Mouse (Mus musculus): ENCODE data around the gene Mfrp. TPM values are rescaled to one million over a fixed set of nuclear protein-coding genes. Genes with fewer than 3 reads are reported as not detected.
A peak's percentile ranks its signal among the peaks of the same experiment; 100 is the strongest.

The Mfrp gene
- polyA plus RNA-seq, 1 experiment from 2014 or later: 0.14 TPM

DNA sequence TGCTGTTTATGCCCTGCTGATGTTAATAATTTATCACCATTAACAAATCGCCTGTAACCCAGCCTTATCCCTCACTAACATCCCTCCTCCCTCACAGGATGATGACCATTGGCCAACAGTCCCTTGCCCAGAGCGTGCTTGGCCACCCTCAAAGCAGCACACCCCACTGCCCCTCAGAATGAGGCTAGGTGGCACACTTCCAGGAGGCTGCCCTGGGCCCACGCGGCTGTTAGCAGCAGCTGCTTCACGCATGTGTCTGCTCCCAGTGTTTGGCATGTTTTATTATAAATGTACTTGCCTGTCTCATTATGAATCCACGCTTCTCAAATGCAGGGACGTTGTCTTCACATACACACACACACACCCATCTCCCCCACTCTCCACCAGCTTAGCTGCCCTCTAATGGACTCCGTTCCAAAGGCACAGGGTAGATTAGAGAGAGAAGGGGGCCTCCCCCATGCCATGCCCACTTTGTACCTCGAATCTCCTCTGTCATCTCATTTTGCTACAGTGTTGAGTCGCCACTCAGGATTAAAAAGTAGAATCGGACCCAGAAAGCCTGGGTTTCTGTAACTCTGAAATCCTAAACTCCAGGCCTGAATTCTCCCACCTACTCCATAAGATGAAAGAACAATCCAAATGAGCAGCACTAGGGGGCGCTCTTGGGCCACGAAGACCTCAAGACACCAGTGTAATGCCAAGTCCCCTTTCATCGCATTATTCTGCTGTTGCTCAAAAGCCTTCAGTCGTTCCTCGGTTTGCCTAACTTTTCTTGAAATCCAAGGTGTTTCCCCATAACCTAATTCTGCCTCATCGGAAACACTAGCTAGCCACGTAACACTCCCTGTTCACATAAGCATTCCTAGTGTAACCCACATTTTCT lies 24.3 kb downstream of the Mfrp start:
- Histone ChIP-seq H3K27ac (peak overlapping the region; percentile 48), H3K4me1 (peaks cover 43% of the 10 kb centered on the region), H3K4me2 (peak overlapping the region; percentile 25), H3K9me3 (no peaks in the 10 kb centered on the region), H3K27me3 (no peaks in the 10 kb centered on the region), H3K36me3 (no peaks in the 10 kb centered on the region), H3K9ac (no peak overlapping the region; the same call in 1 of the 2 replicates), H3K4me3 (no peak overlapping the region)
- no peak for ATAC-seq (ENCODE audit: borderline replicate concordance, extremely low read depth, low FRiP score, low TSS enrichment)
- WGBS: 25% methylated on average over 18 of the region's 18 CpGs

DNA sequence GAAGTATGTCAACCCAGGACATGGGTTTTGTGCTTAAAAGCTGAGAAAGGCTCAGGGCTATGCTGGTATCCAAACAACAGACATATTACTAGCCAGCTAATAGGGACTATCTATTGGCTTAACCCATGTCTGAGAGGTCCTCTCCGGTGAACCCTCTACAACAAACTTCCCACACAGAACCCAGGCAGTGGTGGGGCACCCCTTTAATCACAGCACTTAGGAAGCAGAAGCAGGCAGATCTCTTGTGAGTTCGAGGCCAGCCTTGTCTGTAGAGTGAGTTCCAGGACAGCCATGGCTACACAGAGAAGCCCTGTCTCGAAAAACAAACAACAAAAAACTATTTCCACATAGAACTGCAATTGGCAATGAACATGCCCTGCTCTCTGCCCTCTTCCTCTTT lies 25.2 kb downstream of the Mfrp start:
- WGBS: 79% methylated on average over 3 of the region's 3 CpGs
- H3K27ac ChIP-seq: peak overlapping the region; percentile 48; the same call in 1 of the 2 replicates
- H3K9me3 ChIP-seq: no peaks in the 10 kb centered on the region
- no peaks in the 10 kb centered on the region for H3K36me3 ChIP-seq
- no peak for ATAC-seq (ENCODE audit: borderline replicate concordance, extremely low read depth, low FRiP score, low TSS enrichment)
- H3K9ac ChIP-seq: no peak overlapping the region
- H3K4me3 ChIP-seq: no peak overlapping the region
- no peaks in the 10 kb centered on the region for H3K27me3 ChIP-seq
- peaks cover 52% of the 10 kb centered on the region for H3K4me1 ChIP-seq
- no peak overlapping the region for H3K4me2 ChIP-seq

DNA sequence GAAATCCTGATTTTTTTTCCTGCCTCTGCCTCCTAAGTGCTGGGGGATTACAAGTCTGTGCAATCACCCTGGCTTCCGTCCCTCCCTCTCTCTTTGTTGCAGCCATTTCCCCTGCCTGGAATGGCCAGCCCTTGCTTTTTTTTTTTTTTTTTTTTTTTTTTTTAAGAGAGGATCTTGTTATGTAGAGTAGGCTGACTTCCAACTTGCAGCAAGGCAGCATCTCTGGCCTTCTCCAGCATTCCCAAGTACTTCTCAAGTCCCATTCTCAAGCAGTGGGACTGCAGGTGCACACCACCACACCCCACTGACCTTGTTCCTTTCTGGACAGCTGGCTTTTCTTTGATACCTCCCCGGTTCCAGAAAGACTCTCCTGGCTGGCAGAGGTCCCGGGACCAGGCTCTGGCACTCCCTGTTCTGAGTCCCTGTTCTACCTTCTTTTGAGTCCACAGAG lies 25.8 kb downstream of the Mfrp start:
- H3K9me3 ChIP-seq: no peaks in the 10 kb centered on the region
- no peak overlapping the region for H3K4me3 ChIP-seq
- 38% methylated on average over 3 of the region's 3 CpGs for WGBS
- H3K27me3 ChIP-seq: no peaks in the 10 kb centered on the region
- peaks cover 58% of the 10 kb centered on the region for H3K4me1 ChIP-seq
- H3K4me2 ChIP-seq: no peak overlapping the region
- no peak overlapping the region for H3K9ac ChIP-seq
- peak overlapping the region; percentile 48 for H3K27ac ChIP-seq
- H3K36me3 ChIP-seq: no peaks in the 10 kb centered on the region
- ATAC-seq (ENCODE audit: borderline replicate concordance, extremely low read depth, low FRiP score, low TSS enrichment): no peak

DNA sequence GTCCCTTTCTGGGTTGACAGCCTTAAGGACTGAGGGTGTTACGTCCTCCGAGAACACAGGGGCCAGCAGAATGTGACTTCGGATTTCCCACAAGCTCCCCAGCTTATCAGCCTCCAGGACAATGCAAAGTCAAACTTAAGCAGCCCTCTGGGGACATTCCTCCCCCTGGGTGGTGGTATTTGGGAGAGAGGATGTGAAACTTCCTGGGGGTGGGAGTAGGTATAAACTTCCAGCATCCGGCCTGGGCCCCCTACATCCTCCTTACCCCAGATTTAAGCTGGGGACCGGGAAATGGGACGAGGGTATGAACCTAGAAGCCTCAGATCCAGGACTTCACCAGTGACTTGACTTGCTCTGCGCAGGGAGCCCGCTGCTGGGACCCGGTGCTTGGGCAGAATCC lies 28.1 kb downstream of the Mfrp start:
- Histone ChIP-seq H3K36me3 (no peaks in the 10 kb centered on the region), H3K4me3 (peak overlapping the region; percentile 44), H3K9me3 (no peaks in the 10 kb centered on the region), H3K27me3 (peaks cover 16% of the 10 kb centered on the region; the same call in 1 of the 2 replicates), H3K27ac (peak overlapping the region; percentile 96), H3K4me1 (peaks cover 79% of the 10 kb centered on the region), H3K4me2 (peak overlapping the region; percentile 90), H3K9ac (peak overlapping the region; percentile 58)
- 6% methylated on average over 9 of the region's 9 CpGs for WGBS
- ATAC-seq (ENCODE audit: borderline replicate concordance, extremely low read depth, low FRiP score, low TSS enrichment): 0 out of 2 replicates have a peak, but pooled peaks have one; percentile 3

DNA sequence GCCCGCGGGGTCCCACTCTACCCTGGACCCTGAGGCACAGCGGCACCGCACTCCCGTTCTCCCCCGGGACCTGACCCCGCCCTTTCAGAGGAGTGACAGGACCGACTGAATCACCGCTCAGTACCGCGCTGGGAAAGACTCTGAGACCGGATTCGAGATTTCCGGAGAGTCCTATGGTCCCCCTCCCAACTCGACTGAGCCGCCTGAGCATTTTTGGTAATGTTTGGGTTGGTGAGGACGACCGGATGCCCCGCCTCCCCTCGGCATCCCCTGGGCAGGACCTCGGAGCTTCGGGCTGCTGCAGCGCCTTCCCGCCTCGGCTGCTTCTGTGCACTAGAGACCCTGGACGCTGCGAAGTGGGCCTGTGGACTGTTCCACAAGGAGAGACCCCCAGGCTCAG lies 28.5 kb downstream of the Mfrp start:
- Histone ChIP-seq H3K4me1 (peaks cover 81% of the 10 kb centered on the region), H3K4me2 (peak overlapping the region; percentile 90), H3K27ac (peak overlapping the region; percentile 96), H3K9me3 (no peaks in the 10 kb centered on the region), H3K9ac (peak overlapping the region; percentile 58), H3K36me3 (no peaks in the 10 kb centered on the region), H3K4me3 (peak overlapping the region; percentile 44), H3K27me3 (peaks cover 16% of the 10 kb centered on the region; the same call in 1 of the 2 replicates)
- WGBS: under 1% methylated on average over 27 of the region's 27 CpGs
- peak; percentile 75 for ATAC-seq (ENCODE audit: borderline replicate concordance, extremely low read depth, low FRiP score, low TSS enrichment)

DNA sequence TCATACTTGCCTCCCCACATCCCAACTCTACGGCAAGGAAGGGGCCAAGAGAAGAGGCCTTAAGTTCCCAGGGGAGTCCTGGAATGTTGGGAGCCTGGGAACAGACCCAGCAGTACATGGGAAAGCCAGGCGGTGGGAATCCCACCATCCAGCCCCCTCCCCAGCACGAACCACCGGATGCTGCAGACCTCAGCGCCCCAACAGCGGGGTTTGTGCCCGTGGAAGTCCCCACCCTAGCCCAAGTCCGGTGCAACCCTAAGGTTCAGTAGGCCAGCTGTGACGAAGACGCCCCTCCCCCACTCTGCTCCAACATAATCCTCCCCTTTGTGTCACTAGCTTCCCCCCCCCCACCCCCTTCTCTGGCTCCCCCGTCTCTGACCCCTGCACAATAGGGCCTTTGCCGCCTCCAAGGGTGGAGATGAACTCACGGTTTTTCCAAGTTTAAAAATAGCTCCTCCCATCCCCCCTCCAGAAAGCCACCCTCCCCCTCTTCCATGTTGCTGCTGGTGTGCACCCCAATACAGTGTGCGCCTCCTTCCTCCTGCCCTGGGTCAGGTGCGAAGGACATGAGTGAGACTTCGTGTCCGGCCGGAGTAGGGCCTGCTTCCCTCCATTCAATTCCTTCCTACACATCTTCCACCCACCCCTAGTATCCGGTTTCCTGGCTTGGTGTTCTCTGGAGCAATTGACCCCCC lies 29.2 kb downstream of the Mfrp start:
- Histone ChIP-seq H3K27me3 (peaks cover 16% of the 10 kb centered on the region; the same call in 1 of the 2 replicates), H3K9me3 (no peaks in the 10 kb centered on the region), H3K4me3 (peak overlapping the region; percentile 44), H3K9ac (peak overlapping the region; percentile 58; the same call in 1 of the 2 replicates), H3K4me2 (peak overlapping the region; percentile 90), H3K36me3 (no peaks in the 10 kb centered on the region), H3K4me1 (peaks cover 83% of the 10 kb centered on the region), H3K27ac (peak overlapping the region; percentile 96)
- WGBS: 23% methylated on average over 19 of the region's 19 CpGs
- peak; percentile 29 for ATAC-seq (ENCODE audit: borderline replicate concordance, extremely low read depth, low FRiP score, low TSS enrichment)

DNA sequence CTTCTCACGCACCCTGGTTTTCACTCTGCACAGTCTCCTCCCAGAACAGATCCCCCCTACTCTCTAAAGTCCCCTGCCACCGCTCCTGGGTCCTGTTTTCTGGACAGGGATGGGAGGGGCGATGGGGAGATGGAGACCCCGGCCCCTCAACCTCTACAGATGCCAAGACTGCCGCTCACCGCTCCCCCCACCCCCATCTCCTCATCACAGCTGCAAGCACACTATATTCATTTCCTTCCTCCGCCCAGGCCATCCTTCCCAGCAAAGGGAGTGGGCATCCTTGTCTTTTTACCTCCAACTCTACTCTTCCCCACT lies 29.7 kb downstream of the Mfrp start:
- Histone ChIP-seq H3K9ac (no peak overlapping the region; the same call in 1 of the 2 replicates), H3K4me2 (peak overlapping the region; percentile 90), H3K4me3 (0 out of 2 replicates have a peak overlapping the region, but pooled peaks have one; percentile 12), H3K27me3 (peaks cover 16% of the 10 kb centered on the region; the same call in 1 of the 2 replicates), H3K4me1 (peaks cover 85% of the 10 kb centered on the region), H3K36me3 (no peaks in the 10 kb centered on the region), H3K27ac (peak overlapping the region; percentile 96), H3K9me3 (no peaks in the 10 kb centered on the region)
- no peak for ATAC-seq (ENCODE audit: borderline replicate concordance, extremely low read depth, low FRiP score, low TSS enrichment)
- WGBS: 52% methylated on average over 7 of the region's 7 CpGs

DNA sequence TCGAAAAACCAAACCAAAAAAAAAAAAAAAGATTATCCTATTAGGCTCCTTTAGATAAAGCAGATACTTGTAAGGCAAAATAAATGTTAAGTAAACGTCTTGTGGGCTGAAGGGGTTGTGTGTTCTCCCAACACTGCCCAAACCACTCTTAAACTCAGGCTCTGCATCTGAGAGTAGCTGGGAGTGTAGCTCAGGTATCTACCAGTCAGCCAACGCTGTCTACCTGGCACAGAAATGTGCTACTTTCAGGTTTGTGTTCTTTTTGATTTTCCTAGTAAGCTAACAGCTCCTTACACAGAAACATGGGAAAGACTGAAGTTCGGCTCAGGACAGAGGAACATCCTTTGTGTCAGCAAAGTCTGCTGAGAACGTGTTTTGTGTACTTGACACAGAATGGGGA lies 30.7 kb downstream of the Mfrp start:
- H3K4me1 ChIP-seq: peaks cover 84% of the 10 kb centered on the region

DNA sequence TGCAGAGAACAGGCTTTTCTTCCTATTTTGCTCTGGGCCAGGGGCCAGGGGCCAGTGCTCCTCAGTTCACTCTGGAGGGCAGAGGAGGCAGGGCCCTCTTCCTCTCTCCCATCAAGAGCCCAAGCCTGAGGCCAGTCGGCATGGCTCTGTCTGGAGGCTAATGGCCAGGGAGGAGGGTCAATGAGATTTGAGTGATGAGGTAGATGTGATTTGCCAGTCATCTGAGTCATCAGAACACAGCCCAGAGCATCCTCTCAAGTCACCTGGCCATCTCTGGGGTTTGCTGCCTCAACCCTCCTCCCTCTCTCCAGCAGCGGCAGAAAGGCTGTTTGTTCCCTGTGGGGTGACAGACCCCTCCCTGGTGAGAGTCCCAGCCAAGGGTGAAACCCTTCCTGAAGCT lies 31.8 kb downstream of the Mfrp start:
- peaks cover 79% of the 10 kb centered on the region for H3K4me1 ChIP-seq
- H3K4me3 ChIP-seq: peak overlapping the region; percentile 70
- H3K36me3 ChIP-seq: 0 out of 2 replicates have a peak, but pooled peaks cover under 1% of the 10 kb centered on the region
- 19% methylated on average over 2 of the region's 2 CpGs for WGBS
- H3K9ac ChIP-seq: peak overlapping the region; percentile 70
- H3K4me2 ChIP-seq: peak overlapping the region; percentile 95
- no peak for ATAC-seq (ENCODE audit: borderline replicate concordance, extremely low read depth, low FRiP score, low TSS enrichment)
- H3K27me3 ChIP-seq: peaks cover 16% of the 10 kb centered on the region; the same call in 1 of the 2 replicates
- H3K9me3 ChIP-seq: no peaks in the 10 kb centered on the region
- H3K27ac ChIP-seq: peak overlapping the region; percentile 87

More for the DNA sequence above, 30.7 kb downstream of the Mfrp start:
- Histone ChIP-seq H3K9me3 (no peaks in the 10 kb centered on the region), H3K27me3 (peaks cover 16% of the 10 kb centered on the region; the same call in 1 of the 2 replicates), H3K4me2 (peak overlapping the region; percentile 95; the same call in 1 of the 2 replicates), H3K9ac (no peak overlapping the region), H3K4me3 (no peak overlapping the region), H3K36me3 (no peaks in the 10 kb centered on the region), H3K27ac (peak overlapping the region; percentile 96; the same call in 1 of the 2 replicates)
- ATAC-seq (ENCODE audit: borderline replicate concordance, extremely low read depth, low FRiP score, low TSS enrichment): no peak
- 50% methylated on average over 5 of the region's 5 CpGs for WGBS

DNA sequence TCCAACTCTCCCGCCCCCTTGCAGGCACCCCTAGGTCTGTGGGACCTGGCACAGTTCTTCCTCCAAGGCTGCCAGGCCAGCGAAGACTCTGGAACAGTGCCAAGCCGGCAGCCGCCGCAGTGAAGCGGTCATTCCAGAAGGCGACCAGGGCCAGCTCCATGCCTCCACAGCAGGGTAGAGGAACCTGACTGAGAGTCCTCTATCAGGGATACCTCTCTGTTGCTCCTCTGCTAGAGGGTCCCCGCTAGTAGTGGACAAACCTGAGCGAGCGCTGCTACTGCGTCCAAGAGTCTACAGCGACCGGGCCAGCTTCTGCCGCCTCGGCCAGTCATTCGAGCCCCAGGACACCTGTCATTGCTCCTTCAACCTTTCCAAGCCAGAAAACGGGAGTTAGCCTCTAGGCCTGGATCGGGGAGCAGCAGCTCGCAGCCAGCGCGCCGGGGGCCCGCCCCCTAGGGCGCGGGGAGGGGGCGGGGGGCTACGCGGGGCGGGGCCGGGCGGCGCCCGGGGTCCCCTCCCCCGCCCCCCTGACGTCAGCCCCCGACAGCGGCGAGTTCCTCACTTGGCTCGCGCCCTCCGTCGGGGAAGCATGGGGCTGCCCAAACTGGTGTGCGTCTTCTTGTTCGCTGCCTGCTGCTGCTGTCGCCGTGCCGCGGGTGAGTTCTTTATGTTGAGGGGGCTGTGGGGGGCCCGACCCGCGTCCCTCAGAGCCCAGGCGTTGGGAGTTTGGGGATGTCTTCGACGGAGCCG lies 32.7 kb downstream of the Mfrp start, which contains the start of gene Mcam:
Mcam (plus strand) TSS at position 369 of the 750 bp plus-strand sequence.
- peaks cover 72% of the 10 kb centered on the region for H3K4me1 ChIP-seq
- peaks cover 16% of the 10 kb centered on the region; the same call in 1 of the 2 replicates for H3K27me3 ChIP-seq
- peak within 1 kb of the TSS; percentile 70 for H3K4me3 ChIP-seq
- under 1% methylated on average over 43 of the region's 55 CpGs for WGBS
- peak within 1 kb of the TSS; percentile 87 for H3K27ac ChIP-seq
- H3K4me2 ChIP-seq: peak within 1 kb of the TSS; percentile 95
- H3K36me3 ChIP-seq: peaks cover 6% of the 10 kb centered on the region; the same call in 1 of the 2 replicates
- H3K9ac ChIP-seq: peak within 1 kb of the TSS; percentile 70
- no peaks in the 10 kb centered on the region for H3K9me3 ChIP-seq
- peak; percentile 12 for ATAC-seq (ENCODE audit: borderline replicate concordance, extremely low read depth, low FRiP score, low TSS enrichment)

Measured in lung, embryonic 15.5 days (tissue).